Mouse (Mus musculus): Measurements from ENCODE around the gene Noto.
"Not testable (repeated sequence)": the region's sequence is repeated elsewhere in the genome, so short reads cannot be mapped to it uniquely, and the experiment has no call there.

The Noto gene

DNA sequence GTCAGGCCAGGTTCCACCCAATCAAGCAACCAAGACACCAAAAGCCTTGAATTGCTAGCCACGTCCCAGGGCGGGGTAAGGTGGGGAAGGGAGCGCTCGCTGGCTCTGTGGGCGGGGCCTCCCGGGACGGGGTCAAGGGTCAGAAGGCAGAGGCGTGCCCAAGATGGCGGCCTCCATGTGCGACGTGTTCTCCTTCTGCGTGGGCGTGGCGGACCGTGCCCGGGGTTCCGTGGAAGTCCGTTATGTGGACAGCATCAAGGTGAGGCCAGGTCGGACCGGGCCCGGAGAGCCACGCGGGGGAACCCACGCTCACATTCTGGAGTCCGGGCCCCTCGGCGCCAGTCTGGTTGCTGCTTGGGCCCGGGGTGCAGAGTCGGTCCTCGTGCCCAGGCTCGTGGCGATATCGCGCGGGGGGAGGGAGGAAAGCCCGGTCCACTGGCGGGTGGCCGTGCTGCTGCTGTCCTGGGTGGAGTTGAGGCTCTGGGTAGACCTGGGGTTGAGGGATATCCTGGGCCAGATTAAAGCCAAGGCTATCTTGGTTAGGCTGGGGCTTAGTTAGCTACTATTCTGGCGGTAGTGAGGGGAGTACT lies 8.3 kb downstream of the Noto start, which contains the start of gene Smyd5:
Smyd5 (plus strand) TSS at position 148 of the 590 bp plus-strand sequence.
- peak; percentile 40 for DNase-seq (ENCODE audit: low spot score)

DNA sequence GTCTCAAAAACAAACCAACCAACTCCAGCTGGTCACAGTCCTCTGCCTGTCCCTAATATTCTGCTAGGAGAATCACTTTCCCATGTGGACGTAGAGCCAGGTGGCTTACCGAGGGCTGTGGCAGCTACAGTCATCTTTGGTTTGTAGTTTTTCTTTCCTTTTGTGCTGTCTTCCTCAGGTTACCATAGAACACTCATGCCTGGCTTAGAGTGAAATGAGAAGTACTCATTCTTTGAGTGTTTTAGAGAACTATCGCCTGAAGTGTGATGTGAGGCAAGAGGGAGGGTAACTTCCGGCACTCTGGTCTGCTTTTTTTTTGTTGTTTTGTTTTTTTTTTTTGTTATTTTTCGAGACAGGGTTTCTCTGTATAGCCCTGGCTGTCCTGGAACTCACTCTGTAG lies 10.2 kb downstream of the Noto start:
- DNase-seq (ENCODE audit: low spot score) = no peak

DNA sequence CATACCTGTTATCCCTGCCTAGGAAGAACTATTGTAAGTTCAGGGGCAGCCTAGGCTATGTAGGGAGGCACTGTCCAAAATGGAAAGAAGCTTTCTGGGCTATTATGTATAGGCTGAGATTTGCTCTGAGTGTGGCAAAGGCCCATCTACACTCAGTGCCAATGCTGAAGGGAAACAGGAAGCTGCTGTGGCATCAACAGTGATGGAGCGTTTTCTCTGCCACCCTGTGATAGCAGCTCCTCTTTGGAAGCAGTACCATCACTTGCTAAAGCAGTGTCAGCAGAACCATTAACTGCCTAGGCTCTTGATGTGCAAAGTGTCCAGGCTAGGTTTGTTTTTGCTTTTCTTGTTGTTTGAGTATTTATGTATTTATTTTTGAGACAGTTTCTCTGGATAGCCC lies 12.5 kb downstream of the Noto start:
- DNase-seq (ENCODE audit: low spot score) = no peak

- DNase-seq (ENCODE audit: low spot score) = no peak
Measured at GRCm38 (mm10) chr6:85436631-85437030, 12.9 kb downstream of the Noto start.

GRCm38 (mm10) chr6:85441142-85441541 lies 17.5 kb downstream of the Noto start:
- DNase-seq (ENCODE audit: low spot score) = no peak

DNA sequence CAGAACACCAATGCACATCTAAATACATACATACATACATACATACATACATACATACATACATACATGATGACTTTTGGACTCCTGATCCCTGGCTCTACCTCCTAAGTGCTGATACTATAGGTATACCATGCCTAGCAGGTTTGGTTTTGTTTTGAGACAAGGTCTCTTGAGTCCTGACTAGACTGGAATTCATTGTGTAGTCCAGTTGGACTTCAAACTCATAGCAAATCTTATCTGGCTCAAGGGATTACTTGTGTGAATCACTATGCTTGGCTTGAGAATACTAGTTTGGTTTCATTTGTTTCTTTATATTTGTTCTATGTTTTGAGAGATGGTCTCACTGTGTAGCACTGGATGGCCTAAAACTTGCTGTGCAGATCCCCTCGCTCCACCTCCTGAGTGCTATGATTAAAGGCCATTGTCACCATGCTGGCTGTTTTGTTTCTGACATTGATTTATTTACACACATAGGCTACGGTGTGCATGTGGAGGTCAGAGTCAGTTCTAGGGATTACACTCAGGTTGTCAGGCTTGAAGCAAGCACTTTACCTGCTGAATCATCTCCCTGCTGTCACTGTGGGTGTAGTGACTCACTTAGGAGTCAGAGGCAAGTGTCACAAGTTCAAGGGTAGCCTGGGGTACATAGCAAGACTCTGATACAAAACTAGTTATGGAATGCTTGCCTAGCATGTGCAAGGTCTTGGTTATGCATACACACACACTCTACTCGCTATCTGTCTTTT lies 20.0 kb downstream of the Noto start:
- DNase-seq (ENCODE audit: low spot score) = no peak

GRCm38 (mm10) chr6:85444266-85444965 lies 20.7 kb downstream of the Noto start:
- no peak for DNase-seq (ENCODE audit: low spot score)

- no peak for DNase-seq (ENCODE audit: low spot score)
Measured at GRCm38 (mm10) chr6:85445286-85445685, 21.6 kb downstream of the Noto start.

- DNase-seq (ENCODE audit: low spot score) = no peak
Measured at GRCm38 (mm10) chr6:85447351-85447750, 23.7 kb downstream of the Noto start.

- DNase-seq (ENCODE audit: low spot score) = not testable (repeated sequence)
Measured at GRCm38 (mm10) chr6:85450140-85450539, 26.5 kb downstream of the Noto start.

DNA sequence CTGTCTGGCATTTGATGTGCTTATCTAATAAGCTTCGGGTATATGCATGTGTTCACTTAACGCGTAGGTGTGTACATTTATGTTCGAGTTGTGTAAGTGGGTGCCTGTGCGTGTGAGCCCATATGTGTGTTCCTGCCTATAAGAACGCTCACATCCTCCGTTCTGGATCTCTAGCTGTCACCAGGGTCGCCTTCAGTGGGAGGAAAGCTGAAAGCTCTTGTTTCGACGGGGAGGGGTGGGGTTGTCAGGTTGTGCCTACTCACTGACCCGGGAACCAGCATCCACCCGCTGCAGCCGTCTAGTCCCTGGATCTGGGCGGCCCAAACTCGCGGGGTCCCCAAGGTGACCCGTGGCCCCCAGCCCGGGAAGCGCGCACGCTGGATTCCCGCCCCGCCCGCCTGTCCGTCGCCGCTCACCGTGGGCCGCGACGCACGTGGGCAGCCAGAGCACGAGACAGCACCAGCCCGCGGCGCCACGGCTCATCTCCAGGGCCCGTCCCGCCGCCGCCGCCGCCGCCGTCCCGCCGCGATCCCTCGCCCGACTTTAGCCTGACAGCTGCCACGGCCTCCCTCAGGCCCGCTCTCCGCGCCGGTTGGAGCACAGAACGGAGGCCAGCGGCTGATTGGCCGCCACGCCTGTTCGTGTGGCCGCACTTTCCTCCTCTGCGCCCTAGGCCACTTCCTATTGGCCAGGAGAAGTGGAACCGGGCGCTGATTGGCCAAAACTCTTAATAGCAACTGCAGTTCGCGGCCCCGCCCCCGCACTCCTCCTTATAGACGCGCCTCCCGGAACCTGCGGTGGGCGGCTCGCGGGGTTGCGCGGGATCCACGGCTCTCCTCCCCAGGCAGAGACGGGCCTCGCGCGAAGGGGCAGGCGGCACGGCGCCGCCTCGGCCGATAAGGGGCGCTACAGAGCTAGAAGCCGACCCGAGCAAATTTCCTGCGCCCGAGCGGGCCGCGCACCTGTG lies 27.3 kb downstream of the Noto start, which contains the start of gene Cct7:
Cct7 (plus strand) TSS at position 818 of the 967 bp plus-strand sequence.
- DNase-seq (ENCODE audit: low spot score) = peak; percentile 98

GRCm38 (mm10) chr6:85451664-85452410 lies 28.2 kb downstream of the Noto start, which contains the start of gene Pradc1:
Gene Pradc1, minus strand, starts transcription at chr6:85451970.
- DNase-seq (ENCODE audit: low spot score) = peak; percentile 96

- DNase-seq (ENCODE audit: low spot score) = no peak
Measured at GRCm38 (mm10) chr6:85452411-85452665, 28.7 kb downstream of the Noto start.

- DNase-seq (ENCODE audit: low spot score) = no peak
Measured at GRCm38 (mm10) chr6:85452816-85453215, 29.1 kb downstream of the Noto start.

DNA sequence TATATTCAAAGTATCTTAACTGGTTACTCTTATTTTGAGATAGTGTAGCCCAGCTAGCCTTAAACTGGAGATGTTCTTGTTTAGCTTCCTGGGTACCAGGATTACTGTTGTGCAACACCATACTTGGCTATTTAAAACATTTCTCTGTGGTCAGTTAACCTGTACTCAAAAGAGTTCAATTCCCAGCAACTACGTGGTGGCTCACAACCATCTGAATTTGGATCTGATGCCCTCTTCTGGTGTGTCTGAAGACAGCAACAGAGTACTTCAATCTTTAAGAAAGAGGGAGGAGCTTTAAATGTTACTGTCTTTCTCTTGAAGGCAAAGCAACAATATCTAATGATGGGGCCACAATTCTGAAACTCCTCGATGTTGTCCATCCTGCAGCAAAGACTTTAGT lies 35.9 kb downstream of the Noto start:
- DNase-seq (ENCODE audit: low spot score) = no peak

GRCm38 (mm10) chr6:85465381-85465780 lies 41.7 kb downstream of the Noto start:
- no peak for DNase-seq (ENCODE audit: low spot score)

DNA sequence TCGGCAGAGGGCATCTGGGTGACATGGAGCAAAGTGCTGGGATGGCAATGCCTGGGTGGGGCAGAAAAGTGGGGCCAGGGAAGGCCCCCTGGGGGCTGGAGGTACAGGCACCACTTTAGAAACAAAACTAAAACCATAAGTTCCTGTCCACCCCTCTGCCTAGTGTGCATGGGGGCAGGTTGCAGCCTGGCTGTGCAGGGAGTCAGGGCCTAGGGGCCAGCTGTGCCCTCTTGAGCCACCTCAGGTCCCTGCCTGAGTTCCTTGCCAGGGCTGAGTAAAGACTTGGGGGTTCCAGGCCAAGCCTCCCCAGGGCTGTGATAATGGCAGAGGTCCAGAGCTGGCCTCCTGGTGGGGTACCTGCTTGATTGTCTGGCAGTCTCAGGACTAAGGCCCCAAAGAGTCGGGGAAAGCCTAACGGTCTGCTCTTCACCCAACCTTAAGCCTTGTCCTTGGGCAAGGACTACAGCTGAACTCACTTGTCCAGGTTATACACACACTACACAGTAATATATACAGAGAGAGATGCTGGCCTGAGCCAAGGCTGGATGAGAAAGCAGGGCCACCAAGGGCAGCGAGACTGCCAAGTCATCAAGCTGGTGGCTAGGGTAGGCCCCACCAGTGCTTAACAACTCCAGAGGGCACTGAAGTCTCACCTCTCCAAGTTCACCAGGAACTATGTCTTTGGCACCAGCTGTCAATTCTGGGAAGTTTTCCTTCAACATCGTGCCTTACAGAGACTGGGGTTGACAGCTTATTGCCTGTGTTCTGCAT lies 46.2 kb downstream of the Noto start:
- DNase-seq (ENCODE audit: low spot score) = no peak

DNA sequence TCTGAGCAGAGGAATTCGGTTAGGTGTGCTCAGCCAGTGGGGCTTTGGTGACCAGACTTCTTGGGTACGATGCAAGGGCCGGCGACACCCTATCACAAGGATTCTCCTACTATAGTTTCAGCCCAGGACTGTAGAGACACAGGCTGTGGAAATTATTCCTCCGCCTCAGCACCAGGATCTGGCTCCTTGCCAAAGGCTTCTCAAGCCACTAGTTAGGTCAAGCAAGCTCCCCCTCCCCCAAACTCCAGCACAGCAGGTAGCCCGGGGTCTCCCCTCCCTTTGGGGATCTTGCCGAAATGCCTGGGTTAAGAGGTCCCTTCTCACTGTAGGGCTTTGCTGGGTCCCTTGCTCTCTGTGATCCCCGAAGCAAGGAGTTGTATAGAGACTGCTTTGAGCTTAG lies 48.3 kb downstream of the Noto start:
- DNase-seq (ENCODE audit: low spot score) = no peak

- DNase-seq (ENCODE audit: low spot score) = no peak
Measured at GRCm38 (mm10) chr6:85472542-85472941, 48.9 kb downstream of the Noto start.

- no peak for DNase-seq (ENCODE audit: low spot score)
Measured at GRCm38 (mm10) chr6:85475581-85475980, 51.9 kb downstream of the Noto start.
